Mouse (Mus musculus) small intestine, adult 2 months (tissue): Measurements from ENCODE around the gene Gimap7. TPM values are rescaled to one million over a fixed set of nuclear protein-coding genes. Genes with fewer than 3 reads are reported as not detected.
A peak's percentile ranks its signal among the peaks of the same experiment; 100 is the strongest.

Source experiments
- H3K27ac ChIP-seq: fragments of 200-500 bp; 2 replicates; pipeline ENCODE4 v1.5.1; 2012; ENCODE audit warnings: low read depth, low read length, control low read depth, inconsistent platforms; ENCODE audit not compliant: insufficient read depth
- H3K27me3 ChIP-seq: fragments of 200-500 bp; 2 replicates; pipeline ENCODE4 v1.6.1; 2012; ENCODE audit warnings: mild to moderate bottlenecking, moderate library complexity, low read length, inconsistent platforms; ENCODE audit not compliant: control insufficient read depth, insufficient read depth
- H3K36me3 ChIP-seq: fragments of 200-500 bp; 2 replicates; pipeline ENCODE4 v1.6.1; 2012; ENCODE audit warnings: mild to moderate bottlenecking, low read length, control low read depth, inconsistent platforms; ENCODE audit not compliant: control insufficient read depth, insufficient read depth
- H3K4me1 ChIP-seq: fragments of 200-500 bp; 2 replicates; pipeline ENCODE4 v1.6.1; 2012; ENCODE audit warnings: low read length, inconsistent platforms, mixed read lengths; ENCODE audit not compliant: control insufficient read depth, insufficient read depth, insufficient read length
- H3K4me3 ChIP-seq: fragments of 200-500 bp; 2 replicates; pipeline ENCODE4 v1.5.1; 2012; ENCODE audit warnings: low read depth, mild to moderate bottlenecking, control low read depth, inconsistent platforms, low read length, moderate library complexity
- CTCF ChIP-seq: fragments of 200-500 bp; IDR thresholded peaks from 2 replicates; pipeline ENCODE4 v1.5.1; 2012; ENCODE audit warnings: low read depth, mild to moderate bottlenecking, control low read depth, inconsistent platforms, low read length, moderate library complexity, mixed read lengths; ENCODE audit not compliant: insufficient replicate concordance, insufficient read length; ENCODE audit errors: extremely low read depth
- POLR2A ChIP-seq: fragments of 200-500 bp; IDR thresholded peaks from 2 replicates; pipeline ENCODE4 v1.6.1; 2012; ENCODE audit warnings: low read depth, mild to moderate bottlenecking, control low read depth, inconsistent platforms, low read length, moderate library complexity
- WGBS: fragments of 180-500 bp; shearing (Covaris S2); methylation state at CpG from one replicate; pipeline ENCODE4 v1.1.7; 2018; 5-methylcytosine and 5-hydroxymethylcytosine counted together
- polyA plus RNA-seq: library from polyadenylated mRNA; depleted of rRNA; stranded (reverse); fragments of >200 nt; gene quantifications from 2 replicates; pipeline ENCODE4 v1.2.3, GENCODE M21; 2012

The Gimap7 gene
- polyA plus RNA-seq, 1 experiment: 2.5 TPM

GRCm38 (mm10) chr6:48696830-48697554, 21.4 kb upstream of the Gimap7 start:
- Histone ChIP-seq H3K27ac (0 out of 2 replicates have a peak overlapping the region, but pooled peaks have one; percentile 17), H3K4me3 (no peak overlapping the region), H3K36me3 (no peaks in the 10 kb centered on the region), H3K4me1 (no peaks in the 10 kb centered on the region; the same call in 1 of the 2 replicates), H3K27me3 (no peaks in the 10 kb centered on the region)
- TF ChIP-seq POLR2A (no peak), CTCF (no peak)
- 83% methylated on average over 4 of the region's 4 CpGs for WGBS

- no peaks in the 10 kb centered on the region; the same call in 1 of the 2 replicates for H3K4me1 ChIP-seq
- no peaks in the 10 kb centered on the region for H3K27me3 ChIP-seq
- H3K36me3 ChIP-seq: no peaks in the 10 kb centered on the region
- TF ChIP-seq CTCF: no peak
- TF ChIP-seq POLR2A: no peak
- 0 out of 2 replicates have a peak overlapping the region, but pooled peaks have one; percentile 17 for H3K27ac ChIP-seq
- WGBS: 16% methylated on average over 1 of the region's 1 CpGs
- no peak overlapping the region for H3K4me3 ChIP-seq
Observed at GRCm38 (mm10) chr6:48697555-48697930, 20.9 kb upstream of the Gimap7 start.

GRCm38 (mm10) chr6:48698066-48698856, 20.2 kb upstream of the Gimap7 start:
- WGBS: 61% methylated on average over 7 of the region's 7 CpGs
- no peaks in the 10 kb centered on the region for H3K27me3 ChIP-seq
- no peaks in the 10 kb centered on the region; the same call in 1 of the 2 replicates for H3K4me1 ChIP-seq
- H3K27ac ChIP-seq: peak overlapping the region; percentile 23
- H3K36me3 ChIP-seq: peaks cover 2% of the 10 kb centered on the region
- TF ChIP-seq CTCF: no peak
- TF ChIP-seq POLR2A: no peak
- H3K4me3 ChIP-seq: no peak overlapping the region

- TF ChIP-seq CTCF (no peak), POLR2A (no peak)
- no peak overlapping the region for H3K4me3 ChIP-seq
- no peaks in the 10 kb centered on the region for H3K27me3 ChIP-seq
- H3K27ac ChIP-seq: peak overlapping the region; percentile 23
- WGBS: 76% methylated on average over 3 of the region's 3 CpGs
- H3K36me3 ChIP-seq: peaks cover 3% of the 10 kb centered on the region
- H3K4me1 ChIP-seq: no peaks in the 10 kb centered on the region; the same call in 1 of the 2 replicates
Observed at GRCm38 (mm10) chr6:48698888-48699287, 19.5 kb upstream of the Gimap7 start.

GRCm38 (mm10) chr6:48700251-48701075, 18.0 kb upstream of the Gimap7 start:
- Histone ChIP-seq H3K27ac (peak overlapping the region; percentile 42), H3K27me3 (no peaks in the 10 kb centered on the region), H3K4me3 (no peak overlapping the region), H3K36me3 (peaks cover 4% of the 10 kb centered on the region), H3K4me1 (no peaks in the 10 kb centered on the region; the same call in 1 of the 2 replicates)
- TF ChIP-seq POLR2A: no peak
- TF ChIP-seq CTCF: no peak
- WGBS: 48% methylated on average over 5 of the region's 5 CpGs

GRCm38 (mm10) chr6:48702146-48702545, 16.3 kb upstream of the Gimap7 start:
- Histone ChIP-seq H3K4me1 (no peaks in the 10 kb centered on the region; the same call in 1 of the 2 replicates), H3K27ac (no peak overlapping the region)

More at GRCm38 (mm10) chr6:48702146-48702545, 16.3 kb upstream of the Gimap7 start:
- TF ChIP-seq POLR2A: no peak
- TF ChIP-seq CTCF: no peak
- Histone ChIP-seq H3K27me3 (no peaks in the 10 kb centered on the region), H3K4me3 (no peak overlapping the region), H3K36me3 (peaks cover 4% of the 10 kb centered on the region)
- WGBS: 79% methylated on average over 7 of the region's 7 CpGs
